ENCODE assay signal across 8 mouse cellular contexts in genomic region chr4:138319508-138319907, GRCm38 (mm10). TPM values are rescaled to one million over a fixed set of nuclear protein-coding genes. Genes with fewer than 3 reads are reported as not detected.
DNase-seq lines count a peak whose midpoint lies in the region; ATAC-seq and TF ChIP-seq lines count a peak whose summit lies in the region.

No protein-coding gene starts in this region.

- peaks cover 28% of the 10 kb centered on the region for H3K4me1 ChIP-seq in heart, embryonic 10.5 days
- H3K4me1 ChIP-seq in liver, postnatal 0 days (ENCODE audit: insufficient read depth), result peaks cover 8% of the 10 kb centered on the region; the same call in 1 of the 2 replicates

- TF ChIP-seq EP300 in liver, postnatal 0 days (IDR thresholded peaks at IDR 0.05; ENCODE audit: low read depth), result no peak

- H3K27ac ChIP-seq in heart, embryonic 10.5 days, result no peak overlapping the region
- no peak overlapping the region for H3K27ac ChIP-seq in liver, postnatal 0 days (ENCODE audit: low read depth)

- peak; percentile 100 for TF ChIP-seq CTCF in liver, postnatal 0 days (IDR thresholded peaks at IDR 0.05; ENCODE audit: low read depth)

- H3K36me3 ChIP-seq in heart, embryonic 10.5 days, result peaks cover 30% of the 10 kb centered on the region
- peaks cover 39% of the 10 kb centered on the region for H3K36me3 ChIP-seq in liver, postnatal 0 days (replicated peaks; ENCODE audit: insufficient read depth, low read length)

- DNase-seq in adrenal gland, postnatal 10 days, result peak; percentile 91
- peak; percentile 73 for DNase-seq in embryo, embryonic 11.5 days (ENCODE audit: low read depth, low spot score)
- DNase-seq in heart, embryonic 10.5 days (ENCODE audit: low spot score), result peak; percentile 90
- DNase-seq in layer of hippocampus, adult 11-12 months (ENCODE audit: low spot score), result peak; percentile 89
- peak; percentile 88 for DNase-seq in liver, postnatal 0 days
- peak; percentile 91 for DNase-seq in retina, postnatal 1 day
- DNase-seq in thymus, postnatal 36 days, result peak; percentile 70 to 74

- H3K9me3 ChIP-seq in heart, embryonic 10.5 days, result no peaks in the 10 kb centered on the region
- H3K9me3 ChIP-seq in liver, postnatal 0 days (ENCODE audit: low read length), result no peaks in the 10 kb centered on the region

- peak; percentile 83 for ATAC-seq in CD4-positive, CD25-positive, alpha-beta regulatory T cell, adult 4 months
- ATAC-seq in liver, postnatal 0 days, result peak; percentile 65

- no peak overlapping the region for H3K4me3 ChIP-seq in heart, embryonic 10.5 days
- no peak overlapping the region for H3K4me3 ChIP-seq in liver, postnatal 0 days (ENCODE audit: low read depth, low read length)

- no peak overlapping the region for H3K4me2 ChIP-seq in liver, postnatal 0 days (ENCODE audit: low read depth, low read length)

- H3K9ac ChIP-seq in liver, postnatal 0 days (replicated peaks), result no peak overlapping the region

- WGBS in heart, embryonic 10.5 days, result 42% methylated on average over 10 of the region's 10 CpGs
- WGBS in liver, postnatal 0 days (ENCODE audit: insufficient replicate concordance), result 30% methylated on average over 10 of the region's 10 CpGs

- H3K27me3 ChIP-seq in heart, embryonic 10.5 days (ENCODE audit: insufficient read depth, poor library complexity, severe bottlenecking), result 0 out of 2 replicates have a peak, but pooled peaks cover 4% of the 10 kb centered on the region
- H3K27me3 ChIP-seq in liver, postnatal 0 days (ENCODE audit: insufficient read depth, low read length), result no peaks in the 10 kb centered on the region

RNA-seq across cellular contexts. Expression of gene Pink1, which starts 6.6 kb away (rescaled TPM):
- 10 to 100 TPM; 12.9 to 22.6 TPM for polyA plus RNA-seq in CD4-positive, CD25-positive, alpha-beta regulatory T cell, adult 4 months (2017; shearing (Covaris generic))
- 100 to 1,000 TPM; 171 to 188 TPM for total RNA-seq in adrenal gland, postnatal 10 days (2021)
- 27.8 and 42.2 TPM in 2 replicates for polyA plus RNA-seq in heart, embryonic 10.5 days (2016; fragmentation: Nextera tagmentation; extraction: Ambion mirVana)
- 52.5 and 69.5 TPM in 2 replicates for polyA plus RNA-seq in liver, postnatal 0 days (2015; fragmentation: Nextera tagmentation; extraction: Ambion mirVana)

RNA-seq across cellular contexts. Expression of gene Ddost, which starts 15.0 kb away (rescaled TPM):
- 100 to 1,000 TPM in 1 of 2 experiments, 10 to 100 TPM in 1; 92.3 to 122 TPM for polyA plus RNA-seq in CD4-positive, CD25-positive, alpha-beta regulatory T cell, adult 4 months (2017; shearing (Covaris generic))
- total RNA-seq in adrenal gland, postnatal 10 days (2021), result 100 to 1,000 TPM; 118 to 129 TPM
- 340 and 349 TPM in 2 replicates for polyA plus RNA-seq in heart, embryonic 10.5 days (2016; fragmentation: Nextera tagmentation; extraction: Ambion mirVana)
- polyA plus RNA-seq in liver, postnatal 0 days (2015; fragmentation: Nextera tagmentation; extraction: Ambion mirVana), result 102 and 111 TPM in 2 replicates

RNA-seq across cellular contexts. Expression of gene Cda, which starts 48.3 kb away (rescaled TPM):
- polyA plus RNA-seq in CD4-positive, CD25-positive, alpha-beta regulatory T cell, adult 4 months (2017; shearing (Covaris generic)), result not detected
- total RNA-seq in adrenal gland, postnatal 10 days (2021), result 10 to 100 TPM; 12.3 to 13.4 TPM
- polyA plus RNA-seq in heart, embryonic 10.5 days (2016; fragmentation: Nextera tagmentation; extraction: Ambion mirVana), result 4.5 and 5.2 TPM in 2 replicates
- 17.7 and 24.2 TPM in 2 replicates for polyA plus RNA-seq in liver, postnatal 0 days (2015; fragmentation: Nextera tagmentation; extraction: Ambion mirVana)
